Mouse (Mus musculus) cerebellum, postnatal 36 days (tissue): ENCODE measurements around the gene Hormad2.

Source experiments
- DNase-seq, 2 experiments: peaks; one replicate each; pipeline ENCODE4 v3.0.0; 2021 to 2022; ENCODE audit warnings: mixed read lengths in 2 of 2

The Hormad2 gene

DNA sequence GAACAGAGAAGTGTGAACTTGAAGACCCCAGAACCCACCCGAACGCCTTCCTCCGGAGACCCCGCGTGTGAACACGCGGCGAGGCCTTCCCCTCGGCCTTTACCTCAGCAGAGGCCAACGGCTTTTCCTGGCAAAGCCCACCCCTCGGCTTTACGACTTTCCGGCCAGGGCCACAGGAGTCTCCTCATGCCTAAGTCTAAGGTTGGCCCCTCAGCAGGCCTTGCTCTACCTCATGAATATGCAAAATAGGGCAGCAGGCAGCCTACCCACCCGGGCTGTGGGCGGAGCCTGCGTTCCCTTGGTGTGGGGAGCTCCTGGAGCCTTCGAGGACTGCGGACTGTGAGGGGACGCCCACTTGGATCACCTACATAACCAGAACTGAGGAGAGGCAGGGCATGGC, at the start of gene Hormad2:
Gene Hormad2 (minus strand): TSS at position 128 of the 400 bp plus-strand sequence.
- no peak for DNase-seq

DNA sequence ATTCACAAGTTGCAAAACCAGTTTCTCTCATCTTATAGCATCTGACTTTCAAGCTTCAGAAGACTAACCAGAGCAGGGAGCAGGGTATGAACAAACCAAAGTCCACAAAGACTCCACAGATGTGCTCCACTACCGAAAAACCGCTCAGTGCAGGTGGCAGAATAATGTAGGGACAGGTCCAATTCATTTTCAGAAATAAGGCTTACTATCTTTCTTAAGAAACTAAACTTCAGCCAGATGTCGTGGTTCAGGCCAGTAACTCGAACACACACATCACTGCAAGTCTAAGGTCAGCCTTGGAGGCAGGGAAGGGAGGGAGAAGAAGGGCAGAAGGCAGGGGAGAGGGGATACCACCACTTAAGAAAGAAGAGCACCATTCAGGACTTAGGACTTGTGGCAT, 48.3 kb upstream of the Hormad2 start:
- no peak for DNase-seq

DNA sequence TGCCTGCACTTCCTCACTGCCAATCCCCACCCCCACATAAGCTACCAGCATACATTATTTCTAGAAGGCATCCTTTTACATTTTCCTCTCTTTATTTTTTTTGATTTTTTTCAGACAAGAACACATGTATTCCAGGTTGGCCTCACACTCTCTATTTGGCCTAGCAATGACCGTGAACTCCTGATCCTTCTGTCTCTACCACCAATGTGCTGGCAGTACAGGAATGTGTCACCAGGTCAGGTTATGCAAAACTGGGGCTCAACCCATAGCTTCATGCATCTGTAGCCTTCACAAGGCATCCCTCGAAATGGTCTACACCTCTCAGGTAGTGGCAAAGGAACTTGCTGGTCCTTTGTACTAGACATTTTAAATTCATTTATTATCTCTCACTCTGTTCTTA, 47.9 kb upstream of the Hormad2 start:
- DNase-seq = no peak

GRCm38 (mm10) chr11:4488367-4488766, 47.5 kb upstream of the Hormad2 start:
- no peak for DNase-seq

DNA sequence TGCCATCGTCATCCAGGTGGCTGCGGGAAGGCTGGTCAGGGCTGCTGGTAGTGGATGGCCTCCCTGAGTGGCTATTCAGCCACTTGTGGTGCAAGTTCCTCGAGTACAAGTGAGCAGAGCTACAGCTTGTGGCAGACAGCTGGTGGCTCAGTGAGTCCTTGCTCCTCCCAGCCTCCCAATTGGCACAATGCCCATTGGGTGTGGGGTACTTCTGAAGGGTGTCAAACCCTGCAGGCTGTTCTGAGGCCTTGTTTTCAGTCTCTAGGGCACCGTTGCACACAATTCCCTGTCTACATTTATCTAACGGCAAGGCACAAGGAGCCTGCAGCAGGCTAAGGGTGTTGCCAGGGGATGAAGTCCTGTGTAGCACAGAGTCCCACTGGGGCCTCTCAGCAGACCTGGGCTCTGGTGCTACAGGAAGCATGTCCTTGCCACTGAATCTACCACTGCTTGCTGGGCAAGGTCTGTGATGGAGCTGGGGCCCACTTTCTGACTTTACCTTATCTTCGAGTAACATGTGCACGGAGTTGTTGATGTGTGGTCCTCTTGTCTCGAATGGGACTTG, 46.6 kb upstream of the Hormad2 start:
- peak; percentile 32 to 44 for DNase-seq

DNA sequence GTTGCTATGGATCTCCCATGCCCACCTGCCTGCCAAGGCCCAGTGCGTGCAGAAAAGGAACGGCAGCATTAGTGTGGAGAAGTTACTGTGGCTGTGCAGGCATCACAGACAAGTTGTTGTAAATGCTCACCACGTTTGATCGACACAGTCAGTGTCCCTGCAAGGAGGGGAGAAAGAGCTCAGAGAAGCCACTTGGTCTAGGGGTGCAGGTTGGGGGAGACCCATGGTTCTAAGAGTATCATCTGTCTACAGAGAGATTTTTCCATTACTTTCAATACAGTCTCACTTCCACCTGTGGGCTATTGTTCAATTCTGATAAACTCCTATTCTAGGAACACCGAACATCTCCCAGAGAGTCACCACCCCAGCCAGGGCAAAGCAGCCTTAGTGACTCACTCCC, 43.6 kb upstream of the Hormad2 start:
- no peak for DNase-seq

GRCm38 (mm10) chr11:4482641-4483040, 41.7 kb upstream of the Hormad2 start:
- no peak for DNase-seq

GRCm38 (mm10) chr11:4476184-4476697, 35.3 kb upstream of the Hormad2 start:
- peak; percentile 47 to 51 for DNase-seq

GRCm38 (mm10) chr11:4472464-4473179, 31.7 kb upstream of the Hormad2 start:
- no peak for DNase-seq

- DNase-seq = no peak
Observed at GRCm38 (mm10) chr11:4471734-4472133, 30.8 kb upstream of the Hormad2 start.

DNA sequence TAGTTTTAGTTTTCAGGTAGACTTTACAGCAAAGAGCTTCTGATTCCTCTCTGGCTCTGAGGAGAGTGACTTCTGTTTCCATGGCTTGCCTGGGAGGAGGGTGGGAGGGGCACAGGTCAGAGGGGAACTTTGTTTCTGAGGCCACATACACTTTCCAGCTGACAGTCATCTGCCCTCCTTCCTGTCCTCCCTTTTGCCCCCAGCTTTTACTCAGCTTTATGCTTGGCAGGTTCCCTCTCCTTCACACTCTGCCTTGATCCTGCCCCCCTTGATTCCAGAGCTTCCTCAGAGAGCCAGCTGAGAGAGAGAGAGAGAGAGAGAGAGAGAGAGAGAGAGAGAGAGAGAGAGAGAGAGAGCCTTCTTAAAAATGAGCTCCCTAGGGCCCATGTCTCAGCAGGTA, 30.3 kb upstream of the Hormad2 start:
- DNase-seq = no peak

DNA sequence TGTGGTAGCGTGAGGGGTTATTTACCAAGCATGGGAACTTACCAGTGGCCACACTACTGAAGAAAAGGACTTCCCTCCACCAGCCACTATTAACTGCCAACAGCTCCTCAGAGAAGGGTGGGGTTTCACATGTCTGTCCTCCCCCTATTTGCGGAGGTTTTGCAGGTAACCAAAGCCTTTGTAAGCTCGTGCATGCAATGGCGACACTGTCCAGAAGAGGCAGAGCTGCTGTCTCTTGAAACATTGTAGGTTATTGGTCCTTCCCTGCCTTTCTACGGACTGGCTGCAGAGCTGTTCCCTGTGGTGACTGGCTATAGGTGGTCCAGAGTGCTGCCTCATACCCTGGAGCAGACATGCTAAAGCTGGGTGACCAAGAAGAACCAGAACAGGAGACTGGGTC, 28.2 kb upstream of the Hormad2 start:
- DNase-seq = no peak

DNA sequence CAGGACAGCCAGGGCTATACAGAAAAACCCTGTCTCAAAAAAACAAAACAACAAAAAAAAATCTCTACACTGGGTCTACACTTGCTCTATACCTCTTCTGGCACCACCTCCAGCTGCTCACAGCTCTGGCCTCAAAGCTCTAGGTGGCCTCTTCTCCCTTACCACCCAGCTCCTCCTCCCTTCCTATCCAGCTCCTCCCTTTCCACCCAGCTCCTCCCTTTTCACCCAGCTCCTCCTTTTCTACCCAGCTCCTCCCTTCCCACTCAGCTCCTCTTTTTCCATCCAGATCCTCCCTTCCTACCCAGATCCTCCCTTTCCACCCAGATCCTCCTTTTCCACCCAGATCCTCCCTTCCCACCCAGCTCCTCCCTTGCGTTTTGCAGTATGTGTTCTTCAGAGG, 26.5 kb upstream of the Hormad2 start:
- DNase-seq = no peak

GRCm38 (mm10) chr11:4466191-4466590, 25.3 kb upstream of the Hormad2 start:
- no peak for DNase-seq

DNA sequence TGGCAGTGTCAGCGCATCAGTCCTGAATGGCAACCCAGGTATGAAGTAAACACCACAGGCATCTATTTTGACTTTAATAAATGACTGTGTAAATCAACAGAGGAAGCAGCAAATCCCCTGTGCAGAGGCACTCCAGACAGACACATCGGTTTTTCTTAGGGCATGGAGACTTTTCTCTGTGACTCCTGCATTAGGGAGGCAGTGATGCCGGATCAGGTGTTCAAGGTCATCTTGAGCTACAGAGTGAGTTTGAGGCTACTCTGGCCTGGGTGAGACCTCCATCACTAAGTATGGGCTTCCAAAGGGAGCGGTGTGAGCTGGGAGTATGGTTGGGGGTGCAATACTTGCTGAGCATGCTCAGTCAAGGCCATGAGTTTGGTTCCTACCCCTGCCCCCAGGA, 23.7 kb upstream of the Hormad2 start:
- no peak for DNase-seq

- DNase-seq = no peak
Observed at GRCm38 (mm10) chr11:4464186-4464585, 23.3 kb upstream of the Hormad2 start.

- no peak for DNase-seq
Observed at GRCm38 (mm10) chr11:4462868-4463267, 22.0 kb upstream of the Hormad2 start.

GRCm38 (mm10) chr11:4461154-4461553, 20.2 kb upstream of the Hormad2 start:
- DNase-seq = no peak

DNA sequence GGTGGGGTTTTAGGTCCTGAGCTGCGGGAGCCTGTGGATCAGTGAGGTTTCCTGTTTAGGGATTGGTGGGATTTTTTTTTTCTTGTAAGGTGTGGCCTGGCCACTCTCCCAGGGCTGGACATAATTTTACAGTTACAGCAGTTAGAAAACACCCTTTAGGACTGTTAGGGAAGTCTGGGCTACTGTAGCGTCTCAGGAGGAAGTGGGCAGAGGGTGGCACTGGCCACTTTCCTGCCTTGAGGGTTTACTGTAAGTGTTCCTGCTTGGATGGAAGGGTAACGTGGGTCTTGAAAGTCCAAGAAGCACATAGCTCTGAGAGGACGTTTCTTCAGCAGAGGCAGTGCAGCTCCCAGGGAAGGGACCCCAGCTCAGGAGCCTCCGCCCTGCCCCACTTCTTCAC, 19.7 kb upstream of the Hormad2 start:
- no peak for DNase-seq

DNA sequence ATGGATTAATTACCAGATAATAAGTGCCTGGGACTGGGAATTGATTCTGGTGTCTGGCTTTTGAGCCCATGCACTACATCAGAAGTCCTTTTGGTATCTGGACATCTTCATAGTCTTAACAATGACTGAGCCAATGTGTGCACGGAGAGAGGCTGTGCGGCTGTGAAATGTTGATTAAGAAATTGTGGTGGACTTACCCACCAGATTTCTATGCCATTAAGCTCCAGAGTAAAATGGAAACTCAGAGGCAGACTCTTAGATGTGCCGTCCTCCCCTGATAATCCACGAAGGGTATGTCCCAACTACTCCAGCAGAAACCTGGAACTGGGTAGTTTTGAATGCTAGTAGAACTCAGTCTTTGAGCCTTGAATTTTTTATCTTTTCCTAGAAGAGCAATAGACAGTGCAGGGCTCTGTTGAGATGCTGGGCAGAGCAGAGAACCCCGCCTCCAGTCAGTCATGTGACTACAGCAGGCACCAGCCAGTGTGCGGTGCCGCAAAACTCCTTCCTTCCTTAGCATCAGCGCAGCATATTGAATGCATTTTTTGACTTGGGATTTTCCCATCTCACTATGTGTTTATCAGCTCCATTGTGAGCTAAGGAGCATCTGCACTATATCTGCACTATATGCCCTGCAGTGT, 14.1 kb upstream of the Hormad2 start:
- no peak for DNase-seq

DNA sequence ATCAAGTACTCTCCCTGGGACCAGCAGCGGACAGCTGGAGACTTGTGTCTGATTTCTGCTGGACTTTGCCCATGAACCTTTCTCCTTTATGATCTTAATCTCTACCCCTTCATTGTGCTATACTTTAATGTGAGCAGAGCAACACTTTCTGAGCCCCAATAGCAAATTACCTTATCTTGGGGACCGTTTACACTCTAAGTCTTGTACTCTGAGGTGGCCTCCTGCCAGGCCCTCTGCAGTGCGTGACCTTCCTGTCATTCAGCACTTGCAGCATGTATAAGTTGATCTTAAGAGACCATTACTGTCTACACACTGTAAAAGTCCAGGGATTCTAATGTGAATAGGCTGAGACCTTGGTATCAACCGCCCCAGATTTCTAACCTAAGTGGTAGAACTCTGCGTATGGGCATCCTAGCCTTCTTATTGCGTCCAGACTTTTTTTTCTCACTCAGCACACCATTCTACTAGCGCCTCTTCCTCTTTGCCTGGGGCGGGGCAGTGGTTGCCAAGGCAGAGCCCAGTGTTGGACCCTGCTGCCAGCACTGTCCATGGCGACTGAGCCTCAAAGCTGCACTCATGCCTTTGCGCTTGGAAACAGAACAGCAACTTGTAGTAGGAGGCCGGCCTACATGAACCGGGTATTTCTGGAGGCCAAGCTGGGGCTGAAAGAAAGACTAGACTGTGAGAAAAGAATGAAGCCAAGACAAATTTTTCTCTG, 11.7 kb upstream of the Hormad2 start:
- DNase-seq = no peak

DNA sequence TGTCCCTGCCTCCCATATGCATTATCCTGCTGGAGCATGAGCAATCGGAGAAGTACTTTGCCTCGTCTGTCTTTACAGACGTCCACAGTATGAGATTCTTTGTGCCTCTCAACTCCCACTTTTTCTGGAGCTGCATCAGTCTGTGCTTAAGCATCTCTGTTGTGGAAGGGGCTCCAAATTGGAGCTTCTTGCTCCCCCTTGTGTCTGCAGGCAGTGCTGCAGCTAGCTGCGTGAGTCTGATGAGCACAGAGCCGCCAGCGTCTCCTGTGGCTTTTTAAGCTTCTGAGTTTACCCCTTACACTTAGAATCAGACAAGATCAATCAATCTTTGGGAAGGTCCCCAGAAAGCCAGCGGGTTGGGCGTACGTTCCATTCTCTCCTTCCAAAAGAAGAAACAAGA, 10.2 kb upstream of the Hormad2 start:
- peak; percentile 24 to 39 for DNase-seq

GRCm38 (mm10) chr11:4446195-4446868, 5.4 kb upstream of the Hormad2 start:
- no peak for DNase-seq
